Mouse (Mus musculus) spleen, adult 2 months (tissue): Measurements from ENCODE around the gene Lrrc49.

Experiments
- CTCF ChIP-seq: fragments of 200-500 bp; IDR thresholded peaks from 2 replicates; pipeline ENCODE4 v1.5.1; 2011; ENCODE audit warnings: mild to moderate bottlenecking, inconsistent platforms; ENCODE audit not compliant: insufficient read depth, insufficient read length, insufficient replicate concordance; ENCODE audit errors: extremely low read depth
- POLR2A ChIP-seq: fragments of 200-500 bp; IDR thresholded peaks from 2 replicates; pipeline ENCODE4 v1.6.1; 2011; ENCODE audit warnings: low read depth, low read length, inconsistent platforms

GRCm38 (mm10) chr9:60592974-60593373, 95.0 kb downstream of the Lrrc49 start:
- TF ChIP-seq POLR2A (no peak), CTCF (no peak)
